ENCODE assay signal across 8 mouse cellular contexts in genomic region chr14:120660321-120660781, GRCm38 (mm10).
DNase-seq lines count a peak whose midpoint lies in the region; ATAC-seq and TF ChIP-seq lines count a peak whose summit lies in the region.

No protein-coding gene starts in this region.

- intact Hi-C loops in left cerebral cortex, postnatal 25 days (cut with DNase I): loop anchor here (2.0 to 10.0 kb wide), 3 partner anchors 182 to 583 kb away; partner anchors contain the start of gene Rap2a

- no peak overlapping the region for H3K27ac ChIP-seq in intestine, postnatal 0 days (ENCODE audit: low read depth, low read length)
- H3K27ac ChIP-seq in neural tube, embryonic 15.5 days (replicated peaks): no peak overlapping the region

- H3K4me1 ChIP-seq in intestine, postnatal 0 days (replicated peaks; ENCODE audit: control insufficient read depth, insufficient read depth, low read length): no peaks in the 10 kb centered on the region
- H3K4me1 ChIP-seq in neural tube, embryonic 15.5 days: no peaks in the 10 kb centered on the region

- 42% methylated on average over 6 of the region's 6 CpGs for WGBS in intestine, postnatal 0 days
- 74% methylated on average over 6 of the region's 6 CpGs for WGBS in neural tube, embryonic 15.5 days

- no peak overlapping the region for H3K4me2 ChIP-seq in intestine, postnatal 0 days (replicated peaks; ENCODE audit: low read depth)
- H3K4me2 ChIP-seq in neural tube, embryonic 15.5 days: no peak overlapping the region

- ATAC-seq in intestine, postnatal 0 days: no peak
- no peak for ATAC-seq in neural tube, embryonic 15.5 days (ENCODE audit: low FRiP score)

- DNase-seq in urinary bladder, postnatal 14 days (ENCODE audit: low spot score): peak; percentile 35
- no peak for DNase-seq in urinary bladder, postnatal 10 days (ENCODE audit: low spot score)
- DNase-seq in cerebellum, postnatal 36 days: peak; percentile 47 to 56
- DNase-seq in left cerebral cortex, postnatal 25 days (ENCODE audit: low spot score in 2 of 2): peak; percentile 66 to 76
- peak; percentile 68 for DNase-seq in right cerebral cortex, adult 18-20 months
- no peak for DNase-seq in T-cell, adult 2 months (ENCODE audit: low spot score)

- no peak overlapping the region for H3K4me3 ChIP-seq in intestine, postnatal 0 days (ENCODE audit: low read depth, low read length)
- H3K4me3 ChIP-seq in neural tube, embryonic 15.5 days (replicated peaks): no peak overlapping the region

- no peaks in the 10 kb centered on the region for H3K36me3 ChIP-seq in intestine, postnatal 0 days (ENCODE audit: control insufficient read depth, insufficient read depth)
- H3K36me3 ChIP-seq in neural tube, embryonic 15.5 days: no peaks in the 10 kb centered on the region

- peak; percentile 82 for TF ChIP-seq CTCF in intestine, postnatal 0 days (IDR thresholded peaks at IDR 0.05; ENCODE audit: low read depth)

- H3K9me3 ChIP-seq in intestine, postnatal 0 days (ENCODE audit: control insufficient read depth): no peaks in the 10 kb centered on the region
- H3K9me3 ChIP-seq in neural tube, embryonic 15.5 days (replicated peaks): no peaks in the 10 kb centered on the region

- no peaks in the 10 kb centered on the region for H3K27me3 ChIP-seq in intestine, postnatal 0 days (replicated peaks; ENCODE audit: control insufficient read depth, insufficient read depth, low read length)
- no peaks in the 10 kb centered on the region for H3K27me3 ChIP-seq in neural tube, embryonic 15.5 days (replicated peaks)

- no peak overlapping the region for H3K9ac ChIP-seq in intestine, postnatal 0 days (ENCODE audit: low read depth, low read length)
- no peak overlapping the region for H3K9ac ChIP-seq in neural tube, embryonic 15.5 days (replicated peaks)

Comparison
In these comparisons a context has a peak if more than half of its experiments do, and no peak if none do; other contexts are left out.
1. DNase-seq: peak in urinary bladder, postnatal 14 days (single experiment), cerebellum, postnatal 36 days (2 of 2), left cerebral cortex, postnatal 25 days (2 of 2) and right cerebral cortex, adult 18-20 months (single experiment); none in urinary bladder, postnatal 10 days (single experiment) and T-cell, adult 2 months (single experiment).